Mouse (Mus musculus): Measurements from ENCODE around the gene Kif17.
A peak's percentile ranks its signal among the peaks of the same experiment; 100 is the strongest.
"Not testable (repeated sequence)": the region's sequence is repeated elsewhere in the genome, so short reads cannot be mapped to it uniquely, and the experiment has no call there.

The Kif17 gene

GRCm38 (mm10) chr4:138313021-138313420, 62.8 kb downstream of the Kif17 start:
- no peak for DNase-seq (ENCODE audit: low read depth, low spot score)

GRCm38 (mm10) chr4:138313795-138314194, 63.6 kb downstream of the Kif17 start:
- DNase-seq (ENCODE audit: low read depth, low spot score), result no peak

GRCm38 (mm10) chr4:138315781-138316180, 65.5 kb downstream of the Kif17 start:
- no peak for DNase-seq (ENCODE audit: low read depth, low spot score)

- no peak for DNase-seq (ENCODE audit: low read depth, low spot score)
Measured at GRCm38 (mm10) chr4:138316369-138316768, 66.1 kb downstream of the Kif17 start.

GRCm38 (mm10) chr4:138318509-138319266, 68.5 kb downstream of the Kif17 start:
- no peak for DNase-seq (ENCODE audit: low read depth, low spot score)

- peak; percentile 69 for DNase-seq (ENCODE audit: low read depth, low spot score)
Measured at GRCm38 (mm10) chr4:138319508-138319907, 69.3 kb downstream of the Kif17 start.

GRCm38 (mm10) chr4:138320711-138321110, 70.5 kb downstream of the Kif17 start:
- no peak for DNase-seq (ENCODE audit: low read depth, low spot score)

- DNase-seq (ENCODE audit: low read depth, low spot score), result no peak
Measured at GRCm38 (mm10) chr4:138321488-138321887, 71.3 kb downstream of the Kif17 start.

- DNase-seq (ENCODE audit: low read depth, low spot score), result no peak
Measured at GRCm38 (mm10) chr4:138322692-138323091, 72.5 kb downstream of the Kif17 start.

GRCm38 (mm10) chr4:138323753-138324152, 73.5 kb downstream of the Kif17 start:
- DNase-seq (ENCODE audit: low read depth, low spot score), result no peak

- DNase-seq (ENCODE audit: low read depth, low spot score), result no peak
Measured at GRCm38 (mm10) chr4:138324451-138324850, 74.2 kb downstream of the Kif17 start.

GRCm38 (mm10) chr4:138325466-138326076, 75.3 kb downstream of the Kif17 start:
- DNase-seq (ENCODE audit: low read depth, low spot score), result peak; percentile 72

GRCm38 (mm10) chr4:138326077-138326695, 76.0 kb downstream of the Kif17 start, which contains the start of gene Pink1:
TSS of gene Pink1 (minus strand) at chr4:138326307.
- peak; percentile 72 for DNase-seq (ENCODE audit: low read depth, low spot score)

GRCm38 (mm10) chr4:138327155-138327554, 76.9 kb downstream of the Kif17 start:
- not testable (repeated sequence) for DNase-seq (ENCODE audit: low read depth, low spot score)

- no peak for DNase-seq (ENCODE audit: low read depth, low spot score)
Measured at GRCm38 (mm10) chr4:138327891-138328470, 77.7 kb downstream of the Kif17 start.

- DNase-seq (ENCODE audit: low read depth, low spot score), result peak; percentile 93
Measured at GRCm38 (mm10) chr4:138330264-138330671, 80.0 kb downstream of the Kif17 start.

- DNase-seq (ENCODE audit: low read depth, low spot score), result no peak
Measured at GRCm38 (mm10) chr4:138331647-138332046, 81.4 kb downstream of the Kif17 start.

- DNase-seq (ENCODE audit: low read depth, low spot score), result no peak
Measured at GRCm38 (mm10) chr4:138333135-138333534, 82.9 kb downstream of the Kif17 start.

GRCm38 (mm10) chr4:138335036-138335435, 84.8 kb downstream of the Kif17 start:
- DNase-seq (ENCODE audit: low read depth, low spot score), result no peak

GRCm38 (mm10) chr4:138335648-138336047, 85.4 kb downstream of the Kif17 start:
- DNase-seq (ENCODE audit: low read depth, low spot score), result no peak

- no peak for DNase-seq (ENCODE audit: low read depth, low spot score)
Measured at GRCm38 (mm10) chr4:138336876-138337275, 86.6 kb downstream of the Kif17 start.

- DNase-seq (ENCODE audit: low read depth, low spot score), result no peak
Measured at GRCm38 (mm10) chr4:138337341-138337740, 87.1 kb downstream of the Kif17 start.
